Mouse (Mus musculus) heart, adult 2 months (tissue): ENCODE results near the gene Nploc4. TPM values are rescaled to one million over a fixed set of nuclear protein-coding genes. Genes with fewer than 3 reads are reported as not detected.
"Not testable (repeated sequence)": the region's sequence is repeated elsewhere in the genome, so short reads cannot be mapped to it uniquely, and the experiment has no call there.

Experiments used
- DNase-seq, 2 experiments: peaks; one replicate each; pipeline ENCODE4 v3.0.0; 2021
- H3K27ac ChIP-seq: fragments of 200-600 bp; 2 replicates; pipeline ENCODE4 v1.8.1; 2022
- H3K27me3 ChIP-seq: fragments of 200-500 bp; 2 replicates; pipeline ENCODE4 v1.6.1; 2012; ENCODE audit warnings: mild to moderate bottlenecking, low read length, inconsistent platforms, mixed read lengths; ENCODE audit not compliant: control insufficient read depth, insufficient read depth
- H3K36me3 ChIP-seq: fragments of 200-500 bp; 2 replicates; pipeline ENCODE4 v1.6.1; 2012; ENCODE audit warnings: low read length, inconsistent platforms; ENCODE audit not compliant: control insufficient read depth, insufficient read depth
- H3K4me1 ChIP-seq: fragments of 200-500 bp; 2 replicates; pipeline ENCODE4 v1.6.1; 2011; ENCODE audit warnings: low read length; ENCODE audit not compliant: control insufficient read depth, insufficient read depth
- H3K4me3 ChIP-seq: fragments of 200-600 bp; 2 replicates; pipeline ENCODE4 v1.8.1; 2022
- H3K79me2 ChIP-seq: fragments of 200-500 bp; replicated peaks from 2 replicates; pipeline ENCODE4 v1.6.1; 2012; ENCODE audit warnings: mild to moderate bottlenecking, inconsistent platforms, low read length, moderate library complexity, mixed read lengths; ENCODE audit not compliant: control insufficient read depth, insufficient read depth
- H3K9ac ChIP-seq: fragments of 200-500 bp; 2 replicates; pipeline ENCODE4 v1.6.1; 2012; ENCODE audit warnings: low read depth, mild to moderate bottlenecking, control low read depth, inconsistent platforms, low read length, mixed read lengths
- CTCF ChIP-seq: fragments of 200-600 bp; IDR thresholded peaks from 2 replicates; pipeline ENCODE4 v1.8.1; 2022; ENCODE audit warnings: antibody characterized with exemption, mild to moderate bottlenecking, moderate library complexity
- EP300 ChIP-seq: fragments of 200-500 bp; IDR thresholded peaks from 2 replicates; pipeline ENCODE4 v1.6.1; 2011; ENCODE audit warnings: low read depth, low read length, control low read depth; ENCODE audit not compliant: insufficient read depth
- POLR2A ChIP-seq: fragments of 200-500 bp; IDR thresholded peaks from 2 replicates; pipeline ENCODE4 v1.6.1; 2011; ENCODE audit warnings: mild to moderate bottlenecking, low read depth, low read length, control low read depth; ENCODE audit not compliant: insufficient read depth
- WGBS: fragments of 180-500 bp; shearing (Covaris S2); methylation state at CpG from one replicate; pipeline ENCODE4 v1.1.7; 2018; 5-methylcytosine and 5-hydroxymethylcytosine counted together
- intact Hi-C: fragments of 180-260 bp; cut with DNase I; formaldehyde crosslinking; loops from one replicate; pipeline ENCODE4 v1.15.1; 2025
- polyA plus RNA-seq: library from polyadenylated mRNA; depleted of rRNA; stranded (reverse); fragments of >200 nt; gene quantifications from 2 replicates; pipeline ENCODE4 v1.2.3, GENCODE M21; 2012
- total RNA-seq, 2 experiments: library from RNA; stranded (reverse); gene quantifications; 2 replicates each; pipeline ENCODE4 v1.2.3; 2021

The Nploc4 gene
- total and polyA plus RNA-seq, 3 experiments: 36.6 to 58.4 (median 54.8) TPM

GRCm38 (mm10) chr11:120418592-120418991 lies 18.9 kb downstream of the Nploc4 start:
- Histone ChIP-seq H3K4me3 (no peak overlapping the region), H3K79me2 (no peaks in the 10 kb centered on the region), H3K27me3 (no peaks in the 10 kb centered on the region), H3K9ac (no peak overlapping the region), H3K4me1 (peaks cover 2% of the 10 kb centered on the region), H3K36me3 (peaks cover 3% of the 10 kb centered on the region), H3K27ac (no peak overlapping the region)
- intact Hi-C loops: no loop called here
- DNase-seq: no peak
- no peak for TF ChIP-seq EP300
- TF ChIP-seq CTCF: no peak
- no peak for TF ChIP-seq POLR2A
- WGBS: 100% methylated on average over 1 of the region's 1 CpGs

GRCm38 (mm10) chr11:120417852-120418251 lies 19.7 kb downstream of the Nploc4 start:
- no peak for DNase-seq
- no peaks in the 10 kb centered on the region for H3K79me2 ChIP-seq
- no peak overlapping the region for H3K27ac ChIP-seq
- H3K4me3 ChIP-seq: no peak overlapping the region
- no peak overlapping the region for H3K9ac ChIP-seq
- TF ChIP-seq POLR2A (no peak), CTCF (no peak), EP300 (no peak)
- no peaks in the 10 kb centered on the region for H3K27me3 ChIP-seq
- H3K4me1 ChIP-seq: no peaks in the 10 kb centered on the region
- WGBS: 77% methylated on average over 7 of the region's 7 CpGs
- peaks cover 3% of the 10 kb centered on the region for H3K36me3 ChIP-seq
- intact Hi-C loops: no loop called here

DNA sequence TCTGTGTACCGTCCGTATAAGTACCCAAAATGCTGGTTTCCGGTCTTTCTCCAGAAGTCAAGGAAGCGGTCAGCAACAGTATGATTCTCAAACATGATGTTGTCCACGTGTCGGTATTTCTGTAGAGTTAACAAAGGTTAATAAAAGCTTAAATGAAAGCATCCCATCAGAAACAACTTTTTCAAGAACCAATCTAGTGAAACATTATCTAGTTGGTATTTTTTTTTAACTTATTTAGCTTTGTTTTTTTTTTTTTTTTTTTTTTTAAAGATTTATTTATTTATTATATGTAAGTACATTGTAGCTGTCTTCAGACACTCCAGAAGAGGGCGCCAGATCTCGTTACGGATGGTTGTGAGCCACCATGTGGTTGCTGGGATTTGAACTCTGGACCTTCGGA lies 23.9 kb downstream of the Nploc4 start:
- not testable (repeated sequence) for H3K27ac ChIP-seq

GRCm38 (mm10) chr11:120406445-120406844 lies 31.1 kb downstream of the Nploc4 start:
- no peak for DNase-seq
- Histone ChIP-seq H3K9ac (no peak overlapping the region), H3K79me2 (no peaks in the 10 kb centered on the region), H3K36me3 (peaks cover 16% of the 10 kb centered on the region), H3K27ac (no peak overlapping the region), H3K4me3 (no peak overlapping the region), H3K4me1 (no peaks in the 10 kb centered on the region; the same call in 1 of the 2 replicates), H3K27me3 (no peaks in the 10 kb centered on the region)
- TF ChIP-seq POLR2A (no peak), EP300 (no peak), CTCF (no peak)
- 89% methylated on average over 1 of the region's 1 CpGs for WGBS
- intact Hi-C loops: no loop called here

More for the DNA sequence above, 23.9 kb downstream of the Nploc4 start:
- 92% methylated on average over 9 of the region's 10 CpGs for WGBS
- DNase-seq, H3K4me1 ChIP-seq, H3K36me3 ChIP-seq, intact Hi-C loops, H3K27me3 ChIP-seq, H3K9ac ChIP-seq, H3K4me3 ChIP-seq, H3K79me2 ChIP-seq: not testable (repeated sequence)

DNA sequence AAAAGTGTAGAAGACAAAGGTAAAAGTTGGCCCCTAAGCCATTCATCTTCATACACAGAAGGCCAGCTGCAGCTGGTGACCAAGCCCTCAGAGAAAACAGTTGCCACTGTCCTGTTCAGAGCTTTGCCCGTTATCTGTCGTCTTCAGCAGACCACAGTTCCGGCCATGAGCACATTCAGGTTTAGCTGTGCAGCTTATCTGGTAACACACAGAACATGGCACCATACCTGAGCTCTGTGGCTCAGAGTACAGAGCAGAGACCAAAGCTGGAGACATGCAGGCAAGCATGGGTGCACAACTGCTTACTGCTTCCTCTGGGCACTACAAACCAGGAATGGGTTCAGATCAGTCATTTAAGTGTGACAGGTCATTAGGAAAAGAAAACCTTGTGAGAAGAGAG lies 31.6 kb downstream of the Nploc4 start:
- intact Hi-C loops: no loop called here

DNA sequence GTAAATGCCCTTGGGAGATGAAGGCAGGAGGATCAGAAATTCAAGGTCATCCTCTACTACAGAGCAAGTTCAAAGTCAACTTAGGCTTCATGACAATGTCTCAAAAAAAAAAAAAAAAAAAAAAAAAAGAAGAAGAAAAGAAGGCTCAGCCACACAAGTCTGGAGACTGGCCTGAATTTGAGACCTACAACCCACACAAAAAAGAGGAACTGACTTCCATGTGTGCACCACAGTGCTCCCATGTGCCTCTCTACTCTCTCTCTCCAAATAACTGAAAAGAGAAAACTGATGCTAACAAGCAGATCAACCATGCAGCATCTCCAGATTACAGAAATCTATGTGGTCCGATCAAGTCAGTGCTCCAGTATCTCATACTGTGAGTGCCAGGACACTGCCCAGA lies 32.7 kb downstream of the Nploc4 start:
- intact Hi-C loops: no loop called here
- TF ChIP-seq CTCF (no peak), EP300 (no peak), POLR2A (no peak)
- DNase-seq: no peak
- Histone ChIP-seq H3K79me2 (no peaks in the 10 kb centered on the region), H3K4me3 (no peak overlapping the region), H3K4me1 (no peaks in the 10 kb centered on the region; the same call in 1 of the 2 replicates), H3K27me3 (no peaks in the 10 kb centered on the region), H3K36me3 (peaks cover 18% of the 10 kb centered on the region), H3K27ac (no peak overlapping the region), H3K9ac (no peak overlapping the region)
- WGBS: 91% methylated on average over 1 of the region's 1 CpGs

More for the DNA sequence above, 31.6 kb downstream of the Nploc4 start:
- no peak for DNase-seq
- H3K36me3 ChIP-seq: peaks cover 18% of the 10 kb centered on the region
- no peak overlapping the region for H3K27ac ChIP-seq
- TF ChIP-seq POLR2A (no peak), EP300 (no peak), CTCF (no peak)
- H3K79me2 ChIP-seq: no peaks in the 10 kb centered on the region
- no peak overlapping the region for H3K9ac ChIP-seq
- H3K4me1 ChIP-seq: no peaks in the 10 kb centered on the region; the same call in 1 of the 2 replicates
- WGBS: 84% methylated on average over 3 of the region's 3 CpGs
- H3K4me3 ChIP-seq: no peak overlapping the region
- H3K27me3 ChIP-seq: no peaks in the 10 kb centered on the region
